ENCODE assay signal across 17 mouse cellular contexts in genomic region chr10:118097898-118098297, GRCm38 (mm10). TPM values are rescaled to one million over a fixed set of nuclear protein-coding genes. Genes with fewer than 3 reads are reported as not detected.
A peak's percentile ranks its signal among the peaks of the same experiment; 100 is the strongest.
DNase-seq lines count a peak whose midpoint lies in the region; ATAC-seq lines count a peak whose summit lies in the region.
"Had no signal": no experiment of that assay in that cellular context is flagged by ENCODE, and none has a peak within 500 bp of the region (broad histone marks: within the 10 kb centered on the region; RNA-seq: fewer than 3 reads in every experiment).

No protein-coding gene starts in this region.

- no peak overlapping the region for H3K4me2 ChIP-seq in liver, embryonic 15.5 days
- H3K4me2 ChIP-seq: embryonic facial prominence, embryonic 15.5 days; hindbrain, embryonic 15.5 days; lung, embryonic 14.5 days; midbrain, embryonic 13.5 days had no signal

- H3K4me3 ChIP-seq in liver, embryonic 15.5 days (replicated peaks) = no peak overlapping the region
- H3K4me3 ChIP-seq in brown adipose tissue, adult 24 weeks (ENCODE audit: insufficient read depth, low read depth, low read length) = no peak overlapping the region
- H3K4me3 ChIP-seq: embryonic facial prominence, embryonic 15.5 days; hindbrain, embryonic 15.5 days; midbrain, embryonic 13.5 days had no signal

- no peaks in the 10 kb centered on the region for H3K9me3 ChIP-seq in liver, embryonic 15.5 days (replicated peaks)
- H3K9me3 ChIP-seq: embryonic facial prominence, embryonic 15.5 days; hindbrain, embryonic 15.5 days; midbrain, embryonic 13.5 days had no signal

- H3K36me3 ChIP-seq in liver, embryonic 15.5 days (replicated peaks) = no peaks in the 10 kb centered on the region
- H3K36me3 ChIP-seq: embryonic facial prominence, embryonic 15.5 days; hindbrain, embryonic 15.5 days; midbrain, embryonic 13.5 days had no signal

- H3K9ac ChIP-seq in liver, embryonic 15.5 days = no peak overlapping the region
- H3K9ac ChIP-seq: embryonic facial prominence, embryonic 15.5 days; hindbrain, embryonic 15.5 days; lung, embryonic 14.5 days; midbrain, embryonic 13.5 days had no signal

- peak; percentile 49 for DNase-seq in heart, adult 8-10 months (ENCODE audit: low spot score)
- DNase-seq in heart, postnatal 10 days = no peak
- DNase-seq in liver = no peak
- DNase-seq in left cerebral cortex, postnatal 10 days (ENCODE audit: extremely low spot score in 1 of 2, low spot score in 2 of 2) = no peak
- no peak for DNase-seq in left cerebral cortex, postnatal 14 days (ENCODE audit: low spot score in 2 of 2)
- DNase-seq: B cell, adult 2 months; cerebellum, adult 2 months; gastrocnemius, postnatal 36 days; kidney, adult 11 months; lung, embryonic 14.5 days; right cerebral cortex, postnatal 14 days had no signal

- H3K27ac ChIP-seq in liver, embryonic 15.5 days (replicated peaks) = peak overlapping the region; percentile 24; the same call in 1 of the 2 replicates
- peak overlapping the region; percentile 47 for H3K27ac ChIP-seq in brown adipose tissue, adult 24 weeks (replicated peaks; ENCODE audit: low read depth, low read length)
- H3K27ac ChIP-seq: embryonic facial prominence, embryonic 15.5 days; hindbrain, embryonic 15.5 days; midbrain, embryonic 13.5 days had no signal

- intact Hi-C loops in heart, postnatal 10 days (cut with DNase I) = no loop called here
- intact Hi-C loops in left cerebral cortex, postnatal 10 days (cut with DNase I) = no loop called here
- intact Hi-C loops in left cerebral cortex, postnatal 14 days (cut with DNase I) = no loop called here

- ATAC-seq in liver, embryonic 15.5 days (ENCODE audit: insufficient read depth) = peak; percentile 34; the same call in 1 of the 2 replicates
- ATAC-seq in megakaryocyte progenitor cell, adult 5-6 weeks (replicated peaks; ENCODE audit: poor library complexity) = peak; percentile 54
- ATAC-seq: midbrain, embryonic 13.5 days had no signal

- H3K4me1 ChIP-seq in liver, embryonic 15.5 days (replicated peaks) = no peaks in the 10 kb centered on the region
- H3K4me1 ChIP-seq in brown adipose tissue, adult 24 weeks (ENCODE audit: control insufficient read depth, insufficient read depth, insufficient read length, low read length) = no peaks in the 10 kb centered on the region
- H3K4me1 ChIP-seq: hindbrain, embryonic 15.5 days; midbrain, embryonic 13.5 days had no signal

- H3K27me3 ChIP-seq in liver, embryonic 15.5 days = no peaks in the 10 kb centered on the region
- H3K27me3 ChIP-seq: embryonic facial prominence, embryonic 15.5 days; hindbrain, embryonic 15.5 days; midbrain, embryonic 13.5 days had no signal

- WGBS in liver, embryonic 15.5 days (ENCODE audit: insufficient replicate concordance) = 35% methylated on average over 3 of the region's 3 CpGs

RNA-seq across cellular contexts. Expression of gene Mdm1, which starts 43.7 kb away (rescaled TPM):
- total RNA-seq in heart, adult 8-10 months (2022) = 1 to 10 TPM; 3.7 to 6.2 (median 5.1) TPM
- total RNA-seq in heart, postnatal 10 days (2021) = 1 to 10 TPM; 5.6 to 6.6 TPM
- 8.3 and 8.4 TPM in 2 replicates for polyA plus RNA-seq in liver, embryonic 15.5 days (2015; fragmentation: Nextera tagmentation; extraction: Ambion mirVana)
- 2.7 and 9.5 TPM in 2 replicates for polyA plus RNA-seq in brown adipose tissue, adult 24 weeks (2012; ENCODE audit: insufficient read depth, insufficient read length, missing spikeins)
- total RNA-seq in megakaryocyte progenitor cell, adult 5-6 weeks (2015) = 10.2 and 13.4 TPM in 2 replicates
- 35.6 and 35.9 TPM in 2 replicates for total RNA-seq in megakaryocyte progenitor cell, adult 5-6 weeks (2017)
- total RNA-seq in left cerebral cortex, postnatal 10 days (2021) = 10 to 100 TPM; 10.3 to 10.9 TPM
- total RNA-seq in left cerebral cortex, postnatal 14 days (2021) = 1 to 10 TPM; 8.3 to 8.6 TPM
